Mouse (Mus musculus): ENCODE results near the gene Aldoc. TPM values are rescaled to one million over a fixed set of nuclear protein-coding genes. Genes with fewer than 3 reads are reported as not detected.

Gene Aldoc
- polyA plus RNA-seq, 1 experiment: 8.4 TPM

DNA sequence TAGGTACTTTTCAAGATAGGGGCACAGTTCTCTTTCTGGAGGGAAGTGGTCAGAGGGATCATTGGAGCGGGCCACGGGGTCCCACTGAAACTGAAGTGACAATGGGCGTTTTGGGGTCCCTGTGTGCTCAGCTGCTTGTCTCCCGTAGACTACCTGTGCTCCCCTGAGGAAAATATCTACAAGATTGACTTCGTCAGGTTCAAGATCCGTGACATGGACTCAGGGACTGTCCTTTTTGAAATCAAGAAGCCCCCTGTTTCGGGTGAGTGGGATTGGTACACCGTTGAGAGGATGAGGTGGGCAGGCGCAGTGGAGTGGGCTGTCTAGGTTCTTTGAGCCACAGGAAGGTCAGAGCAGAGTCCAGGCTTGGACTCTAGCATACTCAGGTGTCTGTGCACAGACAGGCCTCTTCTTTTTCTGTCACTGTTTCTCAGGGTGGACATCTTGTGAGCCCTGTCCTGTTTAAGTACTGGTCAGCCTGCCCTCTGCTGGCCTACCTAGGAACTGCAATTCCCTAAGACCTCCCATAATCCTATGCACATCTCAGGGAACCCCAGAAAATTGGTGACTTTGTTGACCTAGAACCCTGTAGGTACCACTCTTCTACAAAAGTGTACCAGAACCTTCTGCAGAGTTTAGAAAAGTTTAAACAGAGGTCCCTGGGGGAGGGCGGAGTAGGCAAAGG is 24.4 kb downstream of the Aldoc start:
- Histone ChIP-seq H3K4me1 (ENCODE audit: control insufficient read depth, insufficient read depth, low read length) (peaks cover 8% of the 10 kb centered on the region), H3K27ac (ENCODE audit: control insufficient read depth, insufficient read depth, low read depth, low read length, poor library complexity) (peak overlapping the region; percentile 68), H3K4me3 (replicated peaks; ENCODE audit: control insufficient read depth, low read depth, low read length) (no peak overlapping the region)
- WGBS: 80% methylated on average over 10 of the region's 10 CpGs
- TF ChIP-seq POLR2A (IDR thresholded peaks at IDR 0.05; ENCODE audit: borderline replicate concordance, control insufficient read depth, low read depth, low read length) (no peak), CTCF (IDR thresholded peaks at IDR 0.05; ENCODE audit: control insufficient read depth, insufficient read depth, low read length) (peak; percentile 80)

DNA sequence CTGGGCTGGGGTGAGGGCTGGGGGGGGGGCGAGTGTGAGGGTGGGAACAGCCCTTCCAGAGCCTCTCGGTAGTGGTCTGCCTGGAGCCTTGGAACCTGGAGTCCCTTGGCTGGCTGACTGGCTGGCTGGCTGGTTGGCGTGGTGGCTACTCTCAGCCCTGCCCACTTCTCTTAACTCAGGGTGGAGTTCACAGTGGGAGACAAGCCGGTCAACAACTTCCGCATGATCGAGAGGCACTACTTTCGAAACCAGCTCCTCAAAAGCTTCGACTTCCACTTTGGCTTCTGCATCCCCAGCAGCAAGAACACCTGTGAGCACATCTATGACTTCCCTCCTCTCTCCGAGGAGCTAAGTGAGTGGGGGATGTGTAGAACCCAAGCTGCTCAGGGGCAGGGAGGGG is 25.1 kb downstream of the Aldoc start:
- no peak for TF ChIP-seq CTCF (IDR thresholded peaks at IDR 0.05; ENCODE audit: control insufficient read depth, insufficient read depth, low read length)
- no peak for TF ChIP-seq POLR2A (IDR thresholded peaks at IDR 0.05; ENCODE audit: borderline replicate concordance, control insufficient read depth, low read depth, low read length)
- peak overlapping the region; percentile 30 for H3K4me3 ChIP-seq (replicated peaks; ENCODE audit: control insufficient read depth, low read depth, low read length)
- 46% methylated on average over 9 of the region's 9 CpGs for WGBS
- H3K27ac ChIP-seq (ENCODE audit: control insufficient read depth, insufficient read depth, low read depth, low read length, poor library complexity): peak overlapping the region; percentile 68
- peaks cover 8% of the 10 kb centered on the region for H3K4me1 ChIP-seq (ENCODE audit: control insufficient read depth, insufficient read depth, low read length)

DNA sequence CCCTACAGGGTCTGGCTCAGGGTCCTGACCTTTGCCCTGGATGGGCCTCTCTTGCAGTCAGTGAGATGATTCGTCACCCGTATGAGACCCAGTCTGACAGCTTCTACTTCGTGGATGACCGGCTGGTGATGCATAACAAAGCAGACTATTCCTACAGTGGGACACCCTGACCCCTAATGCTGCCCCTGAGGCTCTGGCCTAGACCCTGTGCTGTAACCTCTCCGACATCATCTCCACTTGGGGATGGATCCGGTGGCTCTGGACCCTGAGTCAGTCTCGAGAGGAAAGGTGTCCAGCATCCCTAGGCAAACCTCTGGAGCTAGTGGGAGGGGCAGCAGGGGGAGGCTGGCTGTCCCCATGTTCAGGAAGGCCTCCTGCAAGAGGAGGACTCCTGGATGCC is 25.7 kb downstream of the Aldoc start:
- Histone ChIP-seq H3K27ac (ENCODE audit: control insufficient read depth, insufficient read depth, low read depth, low read length, poor library complexity) (peak overlapping the region; percentile 70), H3K4me1 (ENCODE audit: control insufficient read depth, insufficient read depth, low read length) (peaks cover 11% of the 10 kb centered on the region), H3K4me3 (replicated peaks; ENCODE audit: control insufficient read depth, low read depth, low read length) (peak overlapping the region; percentile 30)
- TF ChIP-seq CTCF (IDR thresholded peaks at IDR 0.05; ENCODE audit: control insufficient read depth, insufficient read depth, low read length): no peak
- TF ChIP-seq POLR2A (IDR thresholded peaks at IDR 0.05; ENCODE audit: borderline replicate concordance, control insufficient read depth, low read depth, low read length): no peak
- 83% methylated on average over 7 of the region's 7 CpGs for WGBS

DNA sequence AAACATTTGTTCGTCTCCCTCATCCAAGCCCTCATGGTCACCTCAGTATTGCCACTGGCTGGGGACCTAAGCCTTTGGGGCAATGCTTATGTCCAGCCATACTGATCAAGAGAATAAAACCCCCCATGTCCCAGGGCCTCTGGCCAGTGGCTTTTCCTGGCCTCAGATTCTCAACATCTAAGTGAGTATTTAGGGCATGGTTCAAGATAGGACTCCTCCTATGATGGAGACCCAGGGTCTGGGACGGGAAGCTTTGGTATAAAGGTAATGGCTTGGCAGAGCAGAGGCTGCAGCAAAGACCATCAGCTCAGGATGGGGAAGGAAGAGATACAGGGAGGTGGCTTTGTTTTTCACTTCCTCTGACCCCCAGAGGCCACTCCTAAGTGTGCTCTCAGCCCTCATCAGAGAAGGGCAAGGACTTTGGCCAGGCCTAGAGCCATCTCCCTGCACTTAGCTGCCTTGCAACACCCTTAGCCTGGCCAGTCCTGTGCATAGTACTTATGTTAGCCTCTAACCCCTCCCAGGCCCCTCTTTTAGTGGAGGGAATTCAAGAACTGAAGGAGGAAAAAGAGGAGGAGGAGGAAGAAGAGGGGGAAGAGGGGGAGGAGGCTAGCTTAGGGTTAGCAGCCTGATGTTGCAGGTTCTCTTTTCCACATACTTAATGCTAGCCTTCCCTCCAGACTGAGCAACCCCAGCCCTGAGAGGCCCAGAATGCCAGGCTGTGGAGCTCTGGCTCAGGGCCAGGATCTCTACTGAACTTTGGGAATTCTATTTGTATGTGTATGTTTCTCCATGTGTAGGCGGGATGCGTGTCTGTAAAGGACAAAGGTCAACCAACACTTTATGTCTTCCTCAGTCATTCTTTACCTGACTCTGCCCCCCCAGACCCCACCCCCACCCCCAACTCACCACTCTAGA is 26.9 kb downstream of the Aldoc start:
- no peak for TF ChIP-seq CTCF (IDR thresholded peaks at IDR 0.05; ENCODE audit: control insufficient read depth, insufficient read depth, low read length)
- Histone ChIP-seq H3K4me3 (replicated peaks; ENCODE audit: control insufficient read depth, low read depth, low read length) (no peak overlapping the region), H3K4me1 (ENCODE audit: control insufficient read depth, insufficient read depth, low read length) (peaks cover 7% of the 10 kb centered on the region), H3K27ac (ENCODE audit: control insufficient read depth, insufficient read depth, low read depth, low read length, poor library complexity) (peak overlapping the region; percentile 74)
- WGBS: 69% methylated on average over 4 of the region's 4 CpGs

DNA sequence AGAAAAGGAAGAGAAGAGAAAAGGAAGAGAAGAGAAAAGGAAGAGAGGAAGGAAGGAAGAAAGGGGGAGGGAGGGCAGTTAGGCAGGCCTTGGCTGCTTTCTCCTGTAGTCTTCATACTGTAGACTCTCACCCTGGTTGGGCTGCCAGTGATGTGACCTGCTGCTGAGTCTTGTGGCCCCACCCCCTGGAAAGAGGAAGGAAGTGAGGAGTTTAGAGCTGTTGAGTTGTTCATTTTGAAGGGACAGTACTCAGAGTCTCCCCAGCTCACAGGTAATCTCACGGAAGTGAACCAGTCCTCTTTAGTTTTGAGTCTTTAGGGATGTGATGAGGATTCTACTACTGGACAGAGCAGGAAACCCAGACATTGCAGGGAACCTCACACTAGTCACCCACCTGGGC is 30.3 kb downstream of the Aldoc start:
- H3K4me1 ChIP-seq (ENCODE audit: control insufficient read depth, insufficient read depth, low read length): peaks cover 3% of the 10 kb centered on the region
- 17% methylated on average over 1 of the region's 1 CpGs for WGBS
- H3K27ac ChIP-seq (ENCODE audit: control insufficient read depth, insufficient read depth, low read depth, low read length, poor library complexity): peak overlapping the region; percentile 69
- no peak for TF ChIP-seq CTCF (IDR thresholded peaks at IDR 0.05; ENCODE audit: control insufficient read depth, insufficient read depth, low read length)
- H3K4me3 ChIP-seq (replicated peaks; ENCODE audit: control insufficient read depth, low read depth, low read length): no peak overlapping the region

DNA sequence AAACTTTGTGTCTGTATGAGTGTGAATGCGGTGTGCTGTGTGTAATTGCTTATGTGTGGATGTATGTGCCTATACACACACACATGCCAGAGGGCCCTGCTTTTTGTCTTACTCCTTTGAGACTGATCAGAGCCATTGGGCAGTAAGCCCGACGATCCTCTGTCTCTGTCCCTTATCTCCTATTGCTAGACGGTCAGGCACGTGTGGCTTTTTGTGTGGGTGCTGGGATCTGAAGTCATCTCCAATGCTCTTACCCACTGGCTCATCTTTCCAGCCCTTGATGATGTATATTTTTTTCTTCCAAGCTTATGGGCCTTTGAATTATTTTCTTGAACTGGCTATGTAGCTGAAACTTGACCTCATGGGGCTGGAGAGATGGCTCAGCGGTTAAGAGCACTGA is 32.1 kb downstream of the Aldoc start:
- TF ChIP-seq POLR2A (IDR thresholded peaks at IDR 0.05; ENCODE audit: borderline replicate concordance, control insufficient read depth, low read depth, low read length) (no peak), CTCF (IDR thresholded peaks at IDR 0.05; ENCODE audit: control insufficient read depth, insufficient read depth, low read length) (no peak)
- Histone ChIP-seq H3K4me3 (replicated peaks; ENCODE audit: control insufficient read depth, low read depth, low read length) (no peak overlapping the region), H3K27ac (ENCODE audit: control insufficient read depth, insufficient read depth, low read depth, low read length, poor library complexity) (no peak overlapping the region), H3K4me1 (ENCODE audit: control insufficient read depth, insufficient read depth, low read length) (peaks cover 3% of the 10 kb centered on the region)
- WGBS: 82% methylated on average over 6 of the region's 6 CpGs

DNA sequence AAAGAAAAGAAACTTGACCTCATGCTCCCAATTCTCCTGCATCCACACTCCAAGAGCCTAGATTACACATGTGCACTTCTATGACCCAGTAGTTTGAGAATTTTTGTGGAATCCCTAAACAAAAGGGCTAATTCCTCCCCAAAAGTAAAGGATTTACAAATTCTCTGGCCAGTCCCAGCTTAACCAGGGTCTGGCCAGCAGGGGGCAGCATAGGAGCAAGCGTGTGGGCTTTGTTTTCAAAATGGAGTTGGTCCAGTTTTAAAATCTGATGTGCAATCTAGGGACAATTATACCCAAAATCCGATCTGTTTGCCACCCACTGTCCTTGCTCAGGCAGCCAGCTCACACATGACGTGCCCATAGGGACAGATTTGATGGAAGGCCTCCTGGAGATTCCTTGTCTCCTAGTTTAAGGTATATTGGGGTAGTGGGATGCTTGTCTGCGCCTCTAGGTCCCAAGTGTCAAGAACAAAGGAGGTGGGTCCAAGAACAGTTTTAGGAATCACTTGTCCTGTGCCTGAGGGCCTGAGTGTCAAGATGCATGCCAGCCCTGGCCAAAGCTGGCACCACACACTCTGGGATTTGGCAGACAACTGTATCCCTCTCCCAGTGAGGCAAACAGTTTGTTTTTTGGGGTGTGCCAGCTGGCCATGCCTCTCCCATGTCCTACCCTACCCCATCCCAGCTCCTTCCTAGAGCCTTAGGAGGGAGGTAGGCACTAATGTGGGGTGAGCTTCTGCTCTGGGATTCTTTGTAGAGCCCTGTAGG is 32.9 kb downstream of the Aldoc start:
- TF ChIP-seq POLR2A (IDR thresholded peaks at IDR 0.05; ENCODE audit: borderline replicate concordance, control insufficient read depth, low read depth, low read length) (no peak), CTCF (IDR thresholded peaks at IDR 0.05; ENCODE audit: control insufficient read depth, insufficient read depth, low read length) (peak; percentile 83)
- no peak overlapping the region for H3K4me3 ChIP-seq (replicated peaks; ENCODE audit: control insufficient read depth, low read depth, low read length)
- peaks cover 3% of the 10 kb centered on the region for H3K4me1 ChIP-seq (ENCODE audit: control insufficient read depth, insufficient read depth, low read length)
- no peak overlapping the region for H3K27ac ChIP-seq (ENCODE audit: control insufficient read depth, insufficient read depth, low read depth, low read length, poor library complexity)
- WGBS: 36% methylated on average over 4 of the region's 4 CpGs
